Mouse (Mus musculus) liver, postnatal 0 days (tissue): ENCODE data around the gene 2310009B15Rik. TPM values are rescaled to one million over a fixed set of nuclear protein-coding genes. Genes with fewer than 3 reads are reported as not detected.

Experiments used
- ATAC-seq: fragments of 200-750 bp; cut with Nextera tagmentation; 2 replicates; pipeline ENCODE4 v1.8.0; 2017; ENCODE audit warnings: mild to moderate bottlenecking, moderate library complexity
- DNase-seq: peaks from one replicate; pipeline ENCODE4 v3.0.0-alpha.2; 2016
- H3K27ac ChIP-seq: fragments of 300-500 bp; sonication (generic); 2 replicates; pipeline ENCODE4 v1.5.1; 2014; ENCODE audit warnings: antibody characterized with exemption, moderate library complexity, mild to moderate bottlenecking, low read depth
- H3K27me3 ChIP-seq: fragments of 300-500 bp; sonication (generic); 2 replicates; pipeline ENCODE4 v1.6.1; 2014; ENCODE audit warnings: low read length, control low read depth, mixed read lengths; ENCODE audit not compliant: insufficient read depth
- H3K36me3 ChIP-seq: fragments of 300-500 bp; sonication (generic); replicated peaks from 2 replicates; pipeline ENCODE4 v1.6.1; 2014; ENCODE audit warnings: mild to moderate bottlenecking, control low read depth, low read length, moderate library complexity, mixed read lengths; ENCODE audit not compliant: insufficient read depth
- H3K4me1 ChIP-seq: fragments of 300-500 bp; sonication (generic); 2 replicates; pipeline ENCODE4 v1.6.1; 2014; ENCODE audit warnings: antibody characterized with exemption, mild to moderate bottlenecking, control low read depth; ENCODE audit not compliant: insufficient read depth
- H3K4me2 ChIP-seq: fragments of 300-500 bp; sonication (generic); 2 replicates; pipeline ENCODE4 v1.6.1; 2014; ENCODE audit warnings: low read depth, mild to moderate bottlenecking, low read length, moderate library complexity, mixed read lengths
- H3K4me3 ChIP-seq: fragments of 300-500 bp; sonication (generic); 2 replicates; pipeline ENCODE4 v1.5.1; 2014; ENCODE audit warnings: low read depth, low read length
- H3K9ac ChIP-seq: fragments of 300-500 bp; sonication (generic); replicated peaks from 2 replicates; pipeline ENCODE4 v1.6.1; 2014; ENCODE audit warnings: mild to moderate bottlenecking, moderate library complexity
- H3K9me3 ChIP-seq: fragments of 300-500 bp; sonication (generic); 2 replicates; pipeline ENCODE4 v1.6.1; 2016; ENCODE audit warnings: mild to moderate bottlenecking, control low read depth, low read length, mixed read lengths
- CTCF ChIP-seq: sonication (generic); IDR thresholded peaks from 2 replicates; pipeline ENCODE4 v1.5.1; 2016; ENCODE audit warnings: antibody characterized with exemption, low read depth
- EP300 ChIP-seq: IDR thresholded peaks from 2 replicates; pipeline ENCODE4 v1.6.1; 2016; ENCODE audit warnings: antibody characterized with exemption, low read depth, mild to moderate bottlenecking
- WGBS: fragments of 180-500 bp; shearing (Covaris S2); extraction: QIAGEN DNeasy Blood & Tissue Kit; methylation state at CpG from one replicate; pipeline ENCODE4 v1.1.7; 2014; ENCODE audit not compliant: insufficient replicate concordance; 5-methylcytosine and 5-hydroxymethylcytosine counted together
- polyA plus RNA-seq: library from polyadenylated mRNA; unstranded; fragments of >200 nt; fragmentation: Nextera tagmentation; extraction: Ambion mirVana; gene quantifications from 2 replicates; pipeline ENCODE4 v1.2.1, GENCODE M21; 2015

Gene 2310009B15Rik
- polyA plus RNA-seq, 1 experiment from 2014 or later = 28.2 TPM

DNA sequence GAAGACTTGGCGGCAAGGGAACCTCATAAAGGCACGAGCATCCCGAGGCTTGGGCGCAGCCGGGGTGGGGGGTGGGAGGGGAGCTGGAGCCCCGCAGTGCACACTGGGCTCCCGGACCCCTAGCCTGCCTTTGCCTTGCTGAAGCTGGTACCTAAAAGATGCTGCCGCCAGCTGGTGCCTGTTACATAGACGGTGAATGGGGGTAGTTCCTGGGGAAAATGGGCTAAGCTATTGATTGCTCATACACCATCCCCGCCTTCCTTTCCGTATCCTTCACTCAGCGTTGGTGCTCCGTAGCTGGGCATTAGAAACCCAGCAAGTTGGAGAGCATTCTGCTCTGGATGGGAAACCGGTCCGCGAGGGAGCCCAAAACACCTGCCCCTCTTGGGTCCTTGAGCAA is 8.6 kb downstream of the 2310009B15Rik start:
- Histone ChIP-seq H3K4me1 (peaks cover 18% of the 10 kb centered on the region), H3K4me3 (peak overlapping the region; percentile 25; the same call in 1 of the 2 replicates), H3K36me3 (no peaks in the 10 kb centered on the region), H3K9me3 (no peaks in the 10 kb centered on the region), H3K4me2 (peak overlapping the region; percentile 53), H3K27ac (no peak overlapping the region), H3K9ac (no peak overlapping the region), H3K27me3 (peaks cover 64% of the 10 kb centered on the region)
- WGBS = 2% methylated on average over 16 of the region's 16 CpGs
- DNase-seq (no peak), ATAC-seq (no peak)
- TF ChIP-seq EP300 (no peak), CTCF (no peak)

DNA sequence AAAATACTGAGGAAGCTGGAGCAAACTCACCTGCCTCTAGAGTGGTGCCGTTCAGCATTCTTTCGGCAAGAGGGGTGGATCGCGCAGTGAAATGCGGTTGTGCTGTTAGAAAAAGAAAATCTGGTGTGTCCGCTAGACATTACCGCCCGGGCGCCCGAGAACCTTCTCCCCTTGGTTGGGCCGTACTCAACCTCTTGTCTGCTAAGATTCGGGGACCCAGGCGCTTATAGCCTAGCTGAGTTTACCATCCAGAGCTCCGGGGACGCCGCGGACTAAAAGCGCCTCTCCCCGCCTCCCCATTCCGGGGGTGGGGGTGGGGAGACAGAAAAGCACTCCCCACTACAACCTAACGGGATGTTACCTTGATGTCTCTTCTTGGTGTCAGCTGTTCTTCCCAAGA is 9.5 kb downstream of the 2310009B15Rik start:
- Histone ChIP-seq H3K4me1 (peaks cover 18% of the 10 kb centered on the region), H3K4me2 (peak overlapping the region; percentile 40), H3K9me3 (no peaks in the 10 kb centered on the region), H3K4me3 (no peak overlapping the region; the same call in 1 of the 2 replicates), H3K27me3 (peaks cover 73% of the 10 kb centered on the region), H3K9ac (no peak overlapping the region), H3K36me3 (no peaks in the 10 kb centered on the region), H3K27ac (no peak overlapping the region)
- DNase-seq (no peak), ATAC-seq (no peak)
- TF ChIP-seq CTCF = no peak
- WGBS = 4% methylated on average over 21 of the region's 21 CpGs

DNA sequence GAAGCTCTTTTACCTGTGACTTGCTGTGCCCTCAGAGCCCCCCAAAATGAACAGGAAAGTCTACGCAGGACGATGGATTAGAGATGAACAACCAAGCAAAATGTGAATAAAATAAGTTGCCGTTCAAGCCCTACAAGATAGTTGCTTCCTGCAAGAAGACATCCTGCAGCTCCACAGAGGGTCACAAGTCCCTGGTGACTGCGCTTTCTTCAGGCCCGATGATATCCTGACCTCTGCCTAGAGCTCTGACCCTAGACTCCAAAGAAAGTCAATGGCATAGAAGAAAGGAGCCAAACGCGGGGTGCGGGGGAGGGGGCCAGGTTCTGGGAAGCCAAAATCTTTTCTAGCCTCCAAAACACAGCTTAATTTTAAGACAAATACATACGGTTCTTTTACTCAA is 10.1 kb downstream of the 2310009B15Rik start:
- TF ChIP-seq EP300 (no peak), CTCF (no peak)
- no peak for DNase-seq
- Histone ChIP-seq H3K27me3 (peaks cover 79% of the 10 kb centered on the region), H3K9me3 (no peaks in the 10 kb centered on the region), H3K4me2 (no peak overlapping the region), H3K4me3 (no peak overlapping the region), H3K4me1 (peaks cover 20% of the 10 kb centered on the region), H3K36me3 (no peaks in the 10 kb centered on the region), H3K9ac (no peak overlapping the region), H3K27ac (no peak overlapping the region)
- no peak for ATAC-seq
- 6% methylated on average over 9 of the region's 9 CpGs for WGBS

DNA sequence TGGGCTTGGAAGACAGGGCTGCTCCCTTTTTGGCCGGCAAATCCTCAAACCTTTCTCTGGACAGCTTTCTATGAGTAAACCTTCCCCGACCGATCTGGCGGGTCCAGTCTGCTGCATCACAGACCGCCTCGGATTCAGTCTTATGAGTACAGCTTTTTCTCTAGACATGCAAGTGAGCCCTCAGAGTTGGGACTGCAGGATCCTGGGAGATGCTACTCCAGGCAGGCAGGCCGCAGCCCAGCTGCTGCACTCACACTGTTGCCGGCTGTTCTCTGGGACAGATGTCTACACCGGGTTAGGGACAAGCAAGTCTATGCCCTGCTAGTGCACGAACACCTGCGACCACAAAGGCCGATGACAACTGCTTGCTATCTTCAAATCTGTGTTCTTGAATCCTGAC is 10.5 kb downstream of the 2310009B15Rik start:
- Histone ChIP-seq H3K4me2 (no peak overlapping the region), H3K9me3 (no peaks in the 10 kb centered on the region), H3K27me3 (peaks cover 83% of the 10 kb centered on the region), H3K9ac (no peak overlapping the region), H3K4me1 (peaks cover 24% of the 10 kb centered on the region), H3K4me3 (no peak overlapping the region), H3K36me3 (no peaks in the 10 kb centered on the region), H3K27ac (no peak overlapping the region)
- ATAC-seq (no peak), DNase-seq (no peak)
- WGBS = 8% methylated on average over 12 of the region's 12 CpGs
- TF ChIP-seq EP300 (no peak), CTCF (no peak)

DNA sequence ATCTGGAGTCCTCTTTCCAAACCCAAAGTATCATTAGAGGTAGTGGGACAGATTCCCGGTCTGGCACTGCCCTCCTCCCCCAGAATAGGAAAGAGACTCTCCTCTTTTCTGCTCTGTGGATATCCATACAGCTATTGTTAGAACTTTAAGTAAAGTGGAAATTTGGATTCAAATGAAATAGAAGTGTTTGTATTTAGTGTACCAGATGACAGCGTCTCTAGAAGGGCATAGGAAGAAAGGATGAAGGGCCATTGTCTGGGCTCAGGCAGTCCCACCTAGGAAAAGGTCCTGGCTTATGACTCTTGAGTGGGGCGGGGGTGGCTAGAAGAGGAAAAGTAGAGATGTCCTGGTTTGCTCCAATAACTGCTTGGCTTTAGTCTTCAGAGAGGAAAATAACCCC is 11.2 kb downstream of the 2310009B15Rik start:
- WGBS = 14% methylated on average over 3 of the region's 3 CpGs
- DNase-seq (no peak), ATAC-seq (no peak)
- no peak overlapping the region for H3K9ac ChIP-seq
- peaks cover 25% of the 10 kb centered on the region for H3K4me1 ChIP-seq
- peaks cover 87% of the 10 kb centered on the region for H3K27me3 ChIP-seq
- H3K27ac ChIP-seq = no peak overlapping the region
- TF ChIP-seq EP300 = no peak
- TF ChIP-seq CTCF = no peak
- H3K4me2 ChIP-seq = no peak overlapping the region
- H3K9me3 ChIP-seq = no peaks in the 10 kb centered on the region
- no peaks in the 10 kb centered on the region for H3K36me3 ChIP-seq
- no peak overlapping the region for H3K4me3 ChIP-seq

DNA sequence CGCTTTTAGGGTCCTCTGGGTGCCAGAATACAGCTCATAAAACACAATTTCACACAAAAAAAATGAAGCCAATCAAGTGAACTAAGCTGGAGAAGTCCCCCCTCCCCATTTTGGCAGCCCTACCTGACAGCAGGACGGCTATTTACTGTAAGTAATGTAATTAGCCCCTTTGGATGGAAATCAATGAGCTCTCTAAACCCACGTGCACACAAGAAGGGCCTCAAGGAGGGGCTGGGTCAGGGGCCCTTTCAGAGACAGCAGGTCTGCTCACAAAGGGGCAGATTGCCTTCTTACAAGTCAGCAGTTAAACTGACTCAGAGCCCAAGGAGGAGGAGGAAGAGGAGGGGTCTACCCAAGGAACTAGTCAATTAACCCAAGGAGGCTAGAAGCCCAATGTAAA is 12.5 kb downstream of the 2310009B15Rik start:
- H3K9ac ChIP-seq = no peak overlapping the region
- peak overlapping the region; percentile 70; the same call in 1 of the 2 replicates for H3K4me2 ChIP-seq
- no peak for DNase-seq
- no peak for ATAC-seq
- H3K27me3 ChIP-seq = peaks cover 97% of the 10 kb centered on the region
- no peak overlapping the region for H3K27ac ChIP-seq
- H3K36me3 ChIP-seq = no peaks in the 10 kb centered on the region
- H3K4me3 ChIP-seq = peak overlapping the region; percentile 36; the same call in 1 of the 2 replicates
- no peaks in the 10 kb centered on the region for H3K9me3 ChIP-seq
- WGBS = 12% methylated on average over 3 of the region's 3 CpGs
- TF ChIP-seq EP300 = no peak
- TF ChIP-seq CTCF = no peak
- peaks cover 25% of the 10 kb centered on the region for H3K4me1 ChIP-seq
